Mouse (Mus musculus): ENCODE measurements around the gene Arhgap21.

DNA sequence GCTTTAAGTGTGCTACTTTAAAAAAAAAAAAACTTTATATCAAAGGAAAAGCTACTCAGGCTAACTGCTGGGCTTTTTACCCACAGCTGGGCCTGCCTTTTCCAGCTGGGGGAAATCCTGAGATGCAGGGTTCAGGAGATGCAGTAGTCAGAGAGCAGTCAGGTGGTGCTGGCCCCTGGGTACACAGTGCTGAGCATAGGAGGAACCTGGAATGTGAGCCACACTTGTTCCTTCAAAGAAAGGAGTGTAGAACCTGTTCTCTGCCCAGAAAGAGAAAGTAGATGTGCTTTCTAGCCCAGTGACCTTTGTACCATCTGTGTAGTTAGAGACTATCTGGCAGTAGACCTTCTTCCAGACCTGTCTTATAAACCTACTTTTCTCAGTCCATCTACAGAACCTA is 100.6 kb downstream of the Arhgap21 start:
- no peak for TF ChIP-seq EP300 (IDR thresholded peaks at IDR 0.05; ENCODE audit: low read depth)
- TF ChIP-seq CTCF (IDR thresholded peaks at IDR 0.05; ENCODE audit: low read depth), result no peak
